Mouse (Mus musculus) heart, adult 2 months (tissue): ENCODE data around the gene Jsrp1.

ENCODE experiments used
- CTCF ChIP-seq: fragments of 200-600 bp; IDR thresholded peaks from 2 replicates; pipeline ENCODE4 v1.8.1; 2022; ENCODE audit warnings: antibody characterized with exemption, mild to moderate bottlenecking, moderate library complexity
- POLR2A ChIP-seq: fragments of 200-500 bp; IDR thresholded peaks from 2 replicates; pipeline ENCODE4 v1.6.1; 2011; ENCODE audit warnings: mild to moderate bottlenecking, low read depth, low read length, control low read depth; ENCODE audit not compliant: insufficient read depth

DNA sequence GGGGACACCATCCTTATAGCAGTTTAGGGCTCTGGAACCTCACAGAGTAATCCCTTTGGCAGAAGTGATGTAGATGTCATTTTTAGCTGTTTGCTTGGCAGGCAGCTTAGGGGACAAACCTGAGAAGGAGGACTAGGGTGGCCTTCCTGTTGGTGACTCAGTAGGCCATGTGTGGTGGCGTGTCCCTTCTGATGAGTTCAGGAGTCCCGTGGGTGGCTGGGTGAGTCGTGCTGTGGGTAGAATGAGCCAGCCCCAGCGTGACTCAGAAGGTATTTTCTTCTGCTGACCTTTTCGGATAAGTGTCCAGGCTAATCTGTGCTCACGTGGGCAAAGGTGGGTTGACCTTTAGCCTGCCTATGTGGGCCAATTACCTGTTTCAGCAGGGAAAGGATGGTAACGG lies 54.6 kb downstream of the Jsrp1 start:
- TF ChIP-seq CTCF, result no peak
- no peak for TF ChIP-seq POLR2A
